10 mouse cellular contexts compared by ENCODE assay signal in genomic region chr2:27734328-27734727, GRCm38 (mm10). TPM values are rescaled to one million over a fixed set of nuclear protein-coding genes. Genes with fewer than 3 reads are reported as not detected.
DNase-seq lines count a peak whose midpoint lies in the region; ATAC-seq lines count a peak whose summit lies in the region.
"Had no signal": no experiment of that assay in that cellular context is flagged by ENCODE, and none has a peak within 500 bp of the region (broad histone marks: within the 10 kb centered on the region; RNA-seq: fewer than 3 reads in every experiment).

No protein-coding gene starts in this region.

- WGBS in heart, embryonic 10.5 days = 0% methylated on average over 1 of the region's 1 CpGs
- WGBS in limb, embryonic 12.5 days = 5% methylated on average over 1 of the region's 1 CpGs
- WGBS in forebrain, embryonic 16.5 days = 15% methylated on average over 1 of the region's 1 CpGs

- peak overlapping the region; percentile 8; the same call in 1 of the 2 replicates for H3K4me2 ChIP-seq in limb, embryonic 12.5 days
- H3K4me2 ChIP-seq in forebrain, embryonic 16.5 days (ENCODE audit: low read length) = no peak overlapping the region
- H3K4me2 ChIP-seq: forebrain, embryonic 13.5 days had no signal

- H3K4me3 ChIP-seq in heart, embryonic 10.5 days = no peak overlapping the region
- no peak overlapping the region for H3K4me3 ChIP-seq in limb, embryonic 12.5 days (replicated peaks)
- H3K4me3 ChIP-seq in forebrain, embryonic 16.5 days (replicated peaks; ENCODE audit: low read length) = no peak overlapping the region
- H3K4me3 ChIP-seq: forebrain, embryonic 13.5 days had no signal

- no peaks in the 10 kb centered on the region for H3K9me3 ChIP-seq in heart, embryonic 10.5 days
- no peaks in the 10 kb centered on the region for H3K9me3 ChIP-seq in limb, embryonic 12.5 days
- no peaks in the 10 kb centered on the region for H3K9me3 ChIP-seq in forebrain, embryonic 16.5 days (ENCODE audit: control insufficient read depth, low read length)
- H3K9me3 ChIP-seq: forebrain, embryonic 13.5 days had no signal

- peak; percentile 47 for DNase-seq in gastrocnemius, postnatal 14 days
- DNase-seq in gastrocnemius, postnatal 4 days (ENCODE audit: low spot score in 2 of 2) = no peak
- DNase-seq in Muller cell, postnatal 12 days (ENCODE audit: inconsistent ontology term) = peak; percentile 82
- no peak for DNase-seq in heart, embryonic 10.5 days (ENCODE audit: low spot score)
- DNase-seq in right cerebral cortex, adult 2 months (ENCODE audit: low spot score in 2 of 2) = no peak
- DNase-seq in urinary bladder, postnatal 36 days (ENCODE audit: low spot score in 2 of 2) = no peak

- no peak; the same call in 1 of the 2 replicates for ATAC-seq in limb, embryonic 12.5 days (ENCODE audit: insufficient number of reproducible peaks, insufficient read depth, low FRiP score, low TSS enrichment, low read depth)
- ATAC-seq in forebrain, embryonic 16.5 days = no peak
- ATAC-seq: forebrain, embryonic 13.5 days had no signal

- H3K27ac ChIP-seq in heart, embryonic 10.5 days = peak overlapping the region; percentile 54
- peak overlapping the region; percentile 74 for H3K27ac ChIP-seq in limb, embryonic 12.5 days
- no peak overlapping the region for H3K27ac ChIP-seq in forebrain, embryonic 16.5 days (ENCODE audit: low read length)
- H3K27ac ChIP-seq: forebrain, embryonic 13.5 days had no signal

- peaks cover 73% of the 10 kb centered on the region for H3K4me1 ChIP-seq in heart, embryonic 10.5 days
- peaks cover 63% of the 10 kb centered on the region for H3K4me1 ChIP-seq in limb, embryonic 12.5 days (replicated peaks)
- H3K4me1 ChIP-seq in forebrain, embryonic 16.5 days (replicated peaks; ENCODE audit: control insufficient read depth, insufficient read depth, low read length) = peaks cover 12% of the 10 kb centered on the region

- intact Hi-C loops in gastrocnemius, postnatal 14 days (cut with DNase I; ENCODE audit: low total_unique reads) = loop anchor here (5.0 kb wide), 1 partner anchor 57 kb away; the partner anchor contains the start of gene Rxra

- peaks cover 15% of the 10 kb centered on the region; the same call in 1 of the 2 replicates for H3K36me3 ChIP-seq in heart, embryonic 10.5 days
- peaks cover 23% of the 10 kb centered on the region for H3K36me3 ChIP-seq in limb, embryonic 12.5 days
- no peaks in the 10 kb centered on the region for H3K36me3 ChIP-seq in forebrain, embryonic 16.5 days (ENCODE audit: control insufficient read depth, insufficient read depth)

- peaks cover 64% of the 10 kb centered on the region for H3K27me3 ChIP-seq in heart, embryonic 10.5 days (ENCODE audit: insufficient read depth, poor library complexity, severe bottlenecking)
- no peaks in the 10 kb centered on the region for H3K27me3 ChIP-seq in limb, embryonic 12.5 days
- no peaks in the 10 kb centered on the region for H3K27me3 ChIP-seq in forebrain, embryonic 16.5 days (replicated peaks; ENCODE audit: control insufficient read depth, insufficient read depth, low read length)
- H3K27me3 ChIP-seq: CH12.LX; forebrain, embryonic 13.5 days had no signal

- peak overlapping the region; percentile 9; the same call in 1 of the 2 replicates for H3K9ac ChIP-seq in limb, embryonic 12.5 days (replicated peaks)
- no peak overlapping the region for H3K9ac ChIP-seq in forebrain, embryonic 16.5 days (replicated peaks; ENCODE audit: low read depth, low read length)
- H3K9ac ChIP-seq: forebrain, embryonic 13.5 days had no signal

RNA-seq across cellular contexts. Expression of gene Rxra, which starts 58.1 kb away (rescaled TPM):
- 10 to 100 TPM; 48.4 to 53.6 TPM for total RNA-seq in gastrocnemius, postnatal 14 days (2021)
- total RNA-seq in gastrocnemius, postnatal 4 days (2021) = 10 to 100 TPM; 59.0 to 60.2 TPM
- polyA plus RNA-seq in heart, embryonic 10.5 days (2016; fragmentation: Nextera tagmentation; extraction: Ambion mirVana) = 6.4 and 8.0 TPM in 2 replicates
- 15.3 and 15.7 TPM in 2 replicates for polyA plus RNA-seq in limb, embryonic 12.5 days (2016; fragmentation: Nextera tagmentation; extraction: Ambion mirVana)
- 2.4 and 3.4 TPM in 2 replicates for polyA plus RNA-seq in forebrain, embryonic 16.5 days (2015; fragmentation: Nextera tagmentation; extraction: Ambion mirVana)

Comparison
In these comparisons a context has a peak if more than half of its experiments do, and no peak if none do; other contexts are left out.
1. DNase-seq: peak in gastrocnemius, postnatal 14 days (single experiment) and Muller cell, postnatal 12 days (single experiment); none in gastrocnemius, postnatal 4 days (0 of 2), heart, embryonic 10.5 days (single experiment), right cerebral cortex, adult 2 months (0 of 2) and urinary bladder, postnatal 36 days (0 of 2).